Mouse (Mus musculus) induced T-regulatory cell, adult 2 months (primary cell): ENCODE measurements around the gene Dpt.
A peak's percentile ranks its signal among the peaks of the same experiment; 100 is the strongest.
"Not testable (repeated sequence)": the region's sequence is repeated elsewhere in the genome, so short reads cannot be mapped to it uniquely, and the experiment has no call there.

Experiments
- DNase-seq: peaks from one replicate; pipeline ENCODE4 v3.0.0-alpha.2; 2012; ENCODE audit warnings: low read depth

Dpt gene

GRCm38 (mm10) chr1:164796471-164796870, at the start of gene Dpt:
Dpt (plus strand) TSS chr1:164796644.
- DNase-seq, result no peak

- no peak for DNase-seq
Measured at GRCm38 (mm10) chr1:164753736-164754135, 42.7 kb upstream of the Dpt start.

GRCm38 (mm10) chr1:164755671-164756070, 40.8 kb upstream of the Dpt start:
- no peak for DNase-seq

GRCm38 (mm10) chr1:164756951-164757350, 39.5 kb upstream of the Dpt start:
- DNase-seq, result no peak

GRCm38 (mm10) chr1:164758401-164758800, 38.0 kb upstream of the Dpt start:
- no peak for DNase-seq

GRCm38 (mm10) chr1:164762276-164762675, 34.2 kb upstream of the Dpt start:
- peak; percentile 40 for DNase-seq

GRCm38 (mm10) chr1:164766646-164767045, 29.8 kb upstream of the Dpt start:
- no peak for DNase-seq

- DNase-seq, result no peak
Measured at GRCm38 (mm10) chr1:164770611-164771010, 25.8 kb upstream of the Dpt start.

GRCm38 (mm10) chr1:164780851-164781510, 15.5 kb upstream of the Dpt start:
- DNase-seq, result no peak

GRCm38 (mm10) chr1:164786165-164786564, 10.3 kb upstream of the Dpt start:
- DNase-seq, result no peak

- no peak for DNase-seq
Measured at GRCm38 (mm10) chr1:164787771-164788170, 8.7 kb upstream of the Dpt start.

- DNase-seq, result no peak
Measured at GRCm38 (mm10) chr1:164788292-164788691, 8.2 kb upstream of the Dpt start.

GRCm38 (mm10) chr1:164790296-164790695, 6.1 kb upstream of the Dpt start:
- not testable (repeated sequence) for DNase-seq

- no peak for DNase-seq
Measured at GRCm38 (mm10) chr1:164793049-164793448, 3.4 kb upstream of the Dpt start.

GRCm38 (mm10) chr1:164797746-164798285, 1.4 kb downstream of the Dpt start:
- no peak for DNase-seq

- no peak for DNase-seq
Measured at GRCm38 (mm10) chr1:164798471-164798922, 2.1 kb downstream of the Dpt start.

GRCm38 (mm10) chr1:164799161-164799560, 2.7 kb downstream of the Dpt start:
- DNase-seq, result no peak

- DNase-seq, result no peak
Measured at GRCm38 (mm10) chr1:164804277-164804676, 7.8 kb downstream of the Dpt start.

- DNase-seq, result no peak
Measured at GRCm38 (mm10) chr1:164804751-164805435, 8.4 kb downstream of the Dpt start.

GRCm38 (mm10) chr1:164809371-164809770, 12.9 kb downstream of the Dpt start:
- DNase-seq, result no peak

GRCm38 (mm10) chr1:164811296-164811695, 14.9 kb downstream of the Dpt start:
- no peak for DNase-seq

GRCm38 (mm10) chr1:164814243-164814642, 17.8 kb downstream of the Dpt start:
- DNase-seq, result no peak

- DNase-seq, result peak; percentile 81
Measured at GRCm38 (mm10) chr1:164815330-164815729, 18.9 kb downstream of the Dpt start.
